Mouse (Mus musculus) cortical plate, adult 2 months (tissue): Measurements from ENCODE around the gene Crybg3.

Experiments used
- CTCF ChIP-seq: fragments of 200-500 bp; IDR thresholded peaks from 2 replicates; pipeline ENCODE4 v1.5.1; 2011; ENCODE audit warnings: mild to moderate bottlenecking, control low read depth, low read length; ENCODE audit not compliant: insufficient read depth; ENCODE audit errors: extremely low read depth
- POLR2A ChIP-seq: fragments of 200-500 bp; IDR thresholded peaks from 2 replicates; pipeline ENCODE4 v1.6.1; 2011; ENCODE audit warnings: mild to moderate bottlenecking, low read length, control low read depth; ENCODE audit not compliant: insufficient read depth; ENCODE audit errors: extremely low read depth

- TF ChIP-seq POLR2A (no peak), CTCF (no peak)
These were observed 78.9 kb downstream of the Crybg3 start for GRCm38 (mm10) chr16:59521752-59522423.
